Mouse (Mus musculus): ENCODE results near the gene Prtg. TPM values are rescaled to one million over a fixed set of nuclear protein-coding genes. Genes with fewer than 3 reads are reported as not detected.

Prtg gene
- polyA plus RNA-seq (2012; rRNA removed; ENCODE audit: low replicate concordance): 0.29 and 1.6 TPM in 2 replicates

GRCm38 (mm10) chr9:72806731-72807419, at the start of gene Prtg:
Prtg (plus strand) TSS chr9:72806874.

GRCm38 (mm10) chr9:72925021-72925934, 118.6 kb downstream of the Prtg start, which contains the start of gene Pygo1:
Pygo1 (plus strand) TSS chr9:72925645.

DNA sequence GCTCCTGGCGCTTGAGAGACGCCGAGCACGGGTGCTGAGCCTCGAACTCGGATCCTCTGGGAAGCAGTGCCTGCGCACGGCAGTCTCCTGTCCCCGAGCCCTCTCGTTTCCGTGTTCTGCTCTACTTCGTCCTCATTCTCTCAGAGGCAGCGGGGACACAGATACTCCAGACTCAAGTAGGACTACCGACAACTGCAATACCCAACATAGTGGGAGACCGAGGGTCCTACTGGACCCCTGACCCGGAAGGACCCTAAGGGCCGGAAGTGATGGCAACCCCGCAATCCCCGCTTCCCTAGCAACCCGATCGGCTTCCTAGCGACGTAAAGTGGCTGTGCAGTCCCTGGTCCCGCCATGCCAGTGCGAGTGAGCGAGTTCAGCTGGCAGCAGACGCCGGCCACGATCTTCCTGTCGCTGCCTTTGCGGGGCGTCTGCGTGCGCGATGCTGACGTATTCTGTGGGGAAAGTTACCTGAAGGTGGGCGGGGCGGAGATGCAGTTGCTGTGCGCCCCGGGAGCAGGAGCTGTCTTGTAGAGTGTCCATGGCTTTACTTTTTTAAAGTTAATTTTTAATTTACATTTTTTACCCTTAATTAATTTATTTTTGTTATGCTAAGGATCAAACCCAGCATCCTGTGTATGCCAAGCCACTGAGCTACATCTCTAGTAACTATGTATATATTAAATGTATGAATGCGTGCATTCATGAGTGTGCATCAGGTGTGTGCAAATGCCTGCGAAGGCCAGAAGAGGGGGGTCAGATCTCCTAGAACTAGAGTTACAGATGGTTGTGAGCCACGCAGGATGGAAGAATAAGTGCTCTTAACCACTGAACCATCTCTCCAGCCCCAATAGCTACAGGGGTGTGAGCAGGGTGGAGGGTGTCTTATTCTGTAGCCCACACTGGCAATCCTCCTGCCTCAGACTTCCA, 152.1 kb downstream of the Prtg start, which contains the start of the genes Dyx1c1 and Gm44503:
Gene Dyx1c1 (plus strand): TSS at position 265 of the 930 bp plus-strand sequence.
Gene Gm44503 (plus strand): TSS at position 332 of the 930 bp plus-strand sequence.

Other genes starting within 250 kb of the Prtg start
- 295 and 375 TPM in 2 replicates for gene Nedd4, start 144.5 kb upstream of the Prtg start, polyA plus RNA-seq (2012; rRNA removed; ENCODE audit: low replicate concordance)
- 1.3 and 4.2 TPM in 2 replicates for gene Pygo1, start 118.8 kb downstream of the Prtg start, polyA plus RNA-seq (2012; rRNA removed; ENCODE audit: low replicate concordance)
- 0.73 and 0.84 TPM in 2 replicates for gene Dyx1c1, start 151.9 kb downstream of the Prtg start, polyA plus RNA-seq (2012; rRNA removed; ENCODE audit: low replicate concordance)
- gene Gm44503, start 152.0 kb downstream of the Prtg start, polyA plus RNA-seq (2012; rRNA removed; ENCODE audit: low replicate concordance): not detected in 2 replicates
- 16.5 and 18.8 TPM in 2 replicates for gene Ccpg1os, start 178.5 kb downstream of the Prtg start, polyA plus RNA-seq (2012; rRNA removed; ENCODE audit: low replicate concordance)
- gene Ccpg1, start 178.6 kb downstream of the Prtg start, polyA plus RNA-seq (2012; rRNA removed; ENCODE audit: low replicate concordance): 14.0 and 14.2 TPM in 2 replicates
- gene Pigb, start 233.5 kb downstream of the Prtg start, polyA plus RNA-seq (2012; rRNA removed; ENCODE audit: low replicate concordance): 9.0 and 16.6 TPM in 2 replicates
- gene Rab27a, start 238.0 kb downstream of the Prtg start, polyA plus RNA-seq (2012; rRNA removed; ENCODE audit: low replicate concordance): 2.6 and 7.6 TPM in 2 replicates